Mouse (Mus musculus): Measurements from ENCODE around the gene Tbkbp1.

DNA sequence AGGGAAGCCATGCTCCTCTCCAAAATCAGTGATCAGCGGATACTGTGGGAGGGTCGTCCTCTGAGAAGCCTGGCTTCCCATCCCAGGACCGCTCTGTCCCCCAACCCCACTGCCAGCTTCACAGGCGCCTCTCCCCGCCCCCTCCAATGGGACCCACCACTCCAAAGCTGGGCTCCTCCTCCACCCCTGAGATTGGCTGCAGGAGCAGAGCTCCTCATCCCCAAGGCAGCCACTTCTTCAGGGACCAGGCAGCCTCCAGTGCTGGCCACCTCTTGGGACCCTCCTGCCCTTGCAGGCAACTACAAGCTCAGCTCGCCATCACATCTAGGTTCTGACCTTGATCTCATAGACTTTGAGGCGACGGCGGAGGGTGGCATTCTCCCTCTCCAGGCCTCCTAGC lies 2.3 kb downstream of the Tbkbp1 start:
- TF ChIP-seq CTCF (IDR thresholded peaks at IDR 0.05; ENCODE audit: low read depth, low read length) (no peak), POLR2A (IDR thresholded peaks at IDR 0.05; ENCODE audit: borderline replicate concordance, low read depth, low read length) (no peak)
